Mouse (Mus musculus) CH12.LX (cell line): ENCODE data around the gene Ncln.

Source experiments
- CHD1 ChIP-seq: IDR thresholded peaks from 2 replicates; pipeline ENCODE4 v1.6.1; 2012; ENCODE audit warnings: low read depth, low read length, improper control_type of control experiment, inconsistent platforms
- CHD2 ChIP-seq: IDR thresholded peaks from 2 replicates; pipeline ENCODE4 v1.6.1; 2011; ENCODE audit warnings: low read length, improper control_type of control experiment
- CTCF ChIP-seq, 2 experiments: IDR thresholded peaks in 1 of 2; conservative IDR thresholded peaks in 1 of 2; 2 replicates each; pipeline ENCODE4 v1.5.1; 2011 to 2012; ENCODE audit warnings: low read depth in 2 of 2, low read length in 2 of 2, improper control_type of control experiment in 1 of 2, inconsistent platforms in 1 of 2, mild to moderate bottlenecking in 1 of 2, moderate library complexity in 1 of 2
- JUND ChIP-seq: conservative IDR thresholded peaks from 2 replicates; pipeline ENCODE4 v1.6.1; 2011; ENCODE audit warnings: low read depth, low read length, improper control_type of control experiment
- KAT2A ChIP-seq: IDR thresholded peaks from 2 replicates; pipeline ENCODE4 v1.6.1; 2012; ENCODE audit warnings: low read length, improper control_type of control experiment, inconsistent platforms; ENCODE audit not compliant: insufficient replicate concordance
- MAFK ChIP-seq: IDR thresholded peaks from 2 replicates; pipeline ENCODE4 v1.6.1; 2011; ENCODE audit warnings: low read length, improper control_type of control experiment; ENCODE audit not compliant: insufficient replicate concordance
- MAZ ChIP-seq: IDR thresholded peaks from 2 replicates; pipeline ENCODE4 v1.6.1; 2012; ENCODE audit warnings: low read depth, mild to moderate bottlenecking, inconsistent platforms, low read length, improper control_type of control experiment, moderate library complexity
- NRF1 ChIP-seq: IDR thresholded peaks from 2 replicates; pipeline ENCODE4 v1.6.1; 2014; ENCODE audit warnings: low read depth, mild to moderate bottlenecking, inconsistent platforms, low read length, improper control_type of control experiment, moderate library complexity
- POLR2A ChIP-seq: IDR thresholded peaks from 2 replicates; pipeline ENCODE4 v1.6.1; 2011; ENCODE audit warnings: low read depth, mild to moderate bottlenecking, improper control_type of control experiment, low read length
- SMC3 ChIP-seq: IDR thresholded peaks from 2 replicates; pipeline ENCODE4 v1.6.1; 2011; ENCODE audit warnings: low read depth, low read length, improper control_type of control experiment
- TBP ChIP-seq: conservative IDR thresholded peaks from 2 replicates; pipeline ENCODE4 v1.6.1; 2011; ENCODE audit warnings: low read depth, low read length, improper control_type of control experiment
- TCF12 ChIP-seq: IDR thresholded peaks from 2 replicates; pipeline ENCODE4 v1.6.1; 2014; ENCODE audit warnings: low read depth, mild to moderate bottlenecking, inconsistent platforms, low read length, improper control_type of control experiment
- ZC3H11A ChIP-seq: IDR thresholded peaks from 2 replicates; pipeline ENCODE4 v1.6.1; 2012; ENCODE audit warnings: low read depth, mild to moderate bottlenecking, inconsistent platforms, low read length, improper control_type of control experiment

DNA sequence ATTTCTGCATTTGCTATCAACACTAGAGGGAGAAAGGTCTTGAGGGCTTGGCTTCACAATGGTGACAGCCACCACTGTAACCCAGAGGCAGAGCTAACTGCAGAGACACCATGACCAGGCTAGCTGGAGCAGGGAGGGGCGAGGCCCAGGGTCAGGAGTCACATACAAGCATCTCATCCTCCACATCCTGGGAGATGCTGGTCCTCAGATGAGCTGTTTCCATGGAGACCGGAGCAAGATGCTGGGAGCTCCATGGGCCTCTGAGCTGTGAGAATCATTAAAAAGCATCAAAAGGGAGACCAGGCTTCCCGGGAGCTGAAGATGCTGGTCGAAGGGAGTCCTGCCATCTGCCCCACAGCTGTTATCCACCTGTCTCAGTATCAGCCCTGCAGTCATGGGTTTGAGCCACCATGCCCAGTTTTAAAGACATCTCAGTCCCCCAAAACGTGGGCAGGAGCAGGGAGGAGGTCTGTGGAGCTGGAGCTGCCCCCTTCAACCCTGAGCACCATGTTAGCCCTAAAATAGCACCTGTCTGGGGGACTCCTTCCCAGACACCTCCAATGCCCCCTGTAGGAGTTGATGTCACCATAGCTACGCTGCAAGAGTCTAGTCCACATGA, 11.6 kb downstream of the Ncln start:
- TF ChIP-seq CHD2: no peak
- no peak for TF ChIP-seq CTCF (conservative IDR thresholded peaks at IDR 0.05 in 1 of 2, IDR thresholded peaks at IDR 0.05 in 1 of 2; ENCODE audit: low read depth in 2 of 2, low read length in 2 of 2)
- TF ChIP-seq NRF1: no peak
- TF ChIP-seq POLR2A: no peak
- TF ChIP-seq TBP: no peak
- no peak for TF ChIP-seq CHD1
- no peak for TF ChIP-seq TCF12
- no peak for TF ChIP-seq MAZ
- no peak for TF ChIP-seq JUND
- no peak for TF ChIP-seq KAT2A
- TF ChIP-seq ZC3H11A: no peak
- no peak for TF ChIP-seq MAFK
- TF ChIP-seq SMC3: no peak
